Mouse (Mus musculus) large intestine, adult 2 months (tissue): ENCODE results near the gene H2-Q7. TPM values are rescaled to one million over a fixed set of nuclear protein-coding genes. Genes with fewer than 3 reads are reported as not detected.
"Not testable (repeated sequence)": the region's sequence is repeated elsewhere in the genome, so short reads cannot be mapped to it uniquely, and the experiment has no call there.

ENCODE experiments used
- DNase-seq: peaks from one replicate; pipeline ENCODE4 v3.0.0-alpha.2; 2012; ENCODE audit warnings: low read depth, low spot score
- WGBS: fragments of 180-500 bp; shearing (Covaris S2); methylation state at CpG from one replicate; pipeline ENCODE4 v1.1.7; 2018; 5-methylcytosine and 5-hydroxymethylcytosine counted together
- polyA plus RNA-seq: library from polyadenylated mRNA; depleted of rRNA; stranded (reverse); fragments of >200 nt; gene quantifications from 2 replicates; pipeline ENCODE4 v1.2.3, GENCODE M21; 2012; rRNA removed

The H2-Q7 gene
- polyA plus RNA-seq = 127 and 155 TPM in 2 replicates

DNA sequence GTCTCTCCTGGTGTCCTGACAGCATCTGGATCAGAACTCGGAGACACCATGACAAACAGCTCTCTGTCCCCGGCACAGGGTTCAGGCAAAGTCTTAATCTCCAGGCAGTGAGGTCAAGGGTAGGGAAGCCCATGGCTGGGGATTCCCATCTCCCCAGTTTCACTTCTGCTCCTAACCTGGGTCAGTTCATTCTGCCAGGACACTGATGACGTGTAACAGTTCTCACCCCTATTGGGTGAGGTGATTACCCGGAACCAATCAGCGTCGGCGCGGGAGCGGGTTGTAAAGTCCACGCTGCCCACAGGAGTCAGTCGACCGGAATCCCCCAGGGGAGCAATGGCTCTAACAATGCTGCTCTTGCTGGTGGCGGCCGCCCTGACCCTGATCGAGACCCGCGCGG lies at the start of gene H2-Q7:
TSS of gene H2-Q7 (plus strand) at position 271 of the 400 bp plus-strand sequence.
- WGBS = 3% methylated on average over 18 of the region's 18 CpGs
- peak; percentile 56 for DNase-seq

DNA sequence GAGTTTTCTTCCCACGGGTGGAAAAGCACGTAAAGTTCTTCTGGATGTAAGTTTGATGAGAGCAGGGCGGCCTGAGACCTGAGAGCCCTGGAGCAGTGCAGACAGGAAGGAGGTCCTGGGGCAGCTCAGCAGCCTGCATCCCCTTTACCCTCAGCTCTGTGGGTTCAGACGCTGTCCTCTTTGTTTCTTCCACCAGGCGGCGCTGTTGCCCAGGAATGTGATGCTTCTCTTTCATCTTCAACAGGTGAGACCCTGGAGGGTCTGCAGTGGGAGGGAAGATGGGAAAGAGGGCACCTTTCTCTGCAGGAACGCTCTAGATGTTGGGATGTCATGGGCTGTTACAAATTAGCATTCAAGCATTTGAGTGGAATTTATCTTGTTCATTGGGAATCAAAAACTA lies 49.2 kb upstream of the H2-Q7 start:
- WGBS = 13% methylated on average over 7 of the region's 7 CpGs
- not testable (repeated sequence) for DNase-seq

DNA sequence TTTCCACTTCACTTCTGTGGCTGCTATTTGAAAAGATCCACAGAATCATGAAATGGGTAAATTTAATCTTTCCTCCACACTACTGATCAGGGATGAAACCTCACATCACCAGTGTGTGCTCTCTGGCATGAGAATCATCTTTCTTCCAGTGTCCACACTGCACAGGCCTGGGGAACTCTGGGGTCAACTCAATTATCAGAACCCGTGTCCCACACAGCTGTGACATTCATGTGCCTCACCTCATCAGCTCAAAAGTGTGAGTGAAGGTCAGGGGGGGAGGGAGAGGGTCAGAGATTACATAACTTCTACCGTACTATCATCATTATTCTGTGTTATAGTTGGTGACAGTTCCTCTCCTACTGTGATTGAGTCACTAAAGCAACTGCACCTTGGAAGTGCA lies 46.3 kb upstream of the H2-Q7 start:
- DNase-seq = not testable (repeated sequence)
- 76% methylated on average over 2 of the region's 2 CpGs for WGBS

DNA sequence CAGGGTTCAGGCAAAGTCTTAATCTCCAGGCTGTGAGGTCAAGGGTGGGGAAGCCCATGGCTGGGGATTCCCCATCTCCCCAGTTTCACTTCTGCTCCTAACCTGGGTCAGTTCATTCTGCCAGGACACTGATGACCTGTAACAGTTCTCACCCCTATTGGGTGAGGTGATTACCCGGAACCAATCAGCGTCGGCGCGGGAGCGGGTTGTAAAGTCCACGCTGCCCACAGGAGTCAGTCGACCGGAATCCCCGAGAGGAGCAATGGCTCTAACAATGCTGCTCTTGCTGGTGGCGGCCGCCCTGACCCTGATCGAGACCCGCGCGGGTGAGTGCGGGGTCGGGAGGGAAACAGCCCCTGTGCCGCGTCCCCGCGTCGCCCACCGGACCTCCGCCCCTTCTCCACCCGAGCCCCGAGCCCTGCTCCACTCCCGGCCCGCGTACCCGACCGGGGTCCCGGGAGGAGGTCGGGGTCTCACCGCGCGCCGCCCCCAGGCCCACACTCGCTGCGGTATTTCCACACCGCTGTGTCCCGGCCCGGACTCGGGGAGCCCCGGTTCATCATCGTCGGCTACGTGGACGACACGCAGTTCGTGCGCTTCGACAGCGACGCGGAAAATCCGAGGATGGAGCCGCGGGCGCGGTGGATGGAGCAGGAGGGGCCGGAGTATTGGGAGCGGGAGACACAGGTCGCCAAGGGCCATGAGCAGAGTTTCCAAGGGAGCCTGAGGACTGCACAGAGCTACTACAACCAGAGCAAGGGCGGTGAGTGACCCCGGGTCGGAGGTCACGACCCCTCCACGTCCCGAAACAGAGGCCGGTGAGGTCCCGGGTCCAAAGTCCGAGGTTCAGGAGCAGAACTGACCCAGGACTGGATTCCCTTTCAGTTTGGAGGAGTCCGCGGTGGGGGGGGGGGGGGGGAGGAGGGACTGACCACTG lies 44.8 kb upstream of the H2-Q7 start:
- WGBS = 2% methylated on average over 61 of the region's 75 CpGs
- not testable (repeated sequence) for DNase-seq

DNA sequence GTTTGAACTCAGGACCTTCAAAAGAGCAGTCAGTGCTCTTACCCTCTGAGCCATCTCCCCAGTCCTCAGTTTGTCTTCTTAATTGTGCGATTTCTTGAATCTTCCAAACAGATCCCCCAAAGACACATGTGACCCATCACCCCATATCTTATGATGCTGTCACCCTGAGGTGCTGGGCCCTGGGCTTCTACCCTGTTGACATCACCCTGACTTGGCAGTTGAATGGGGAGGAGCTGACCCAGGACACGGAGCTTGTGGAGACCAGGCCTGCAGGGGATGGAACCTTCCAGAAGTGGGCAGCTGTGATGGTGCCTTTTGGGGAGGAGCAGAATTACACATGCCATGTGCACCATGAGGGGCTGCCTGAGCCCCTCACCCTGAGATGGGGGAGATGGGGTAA lies 42.0 kb upstream of the H2-Q7 start:
- DNase-seq = not testable (repeated sequence)

DNA sequence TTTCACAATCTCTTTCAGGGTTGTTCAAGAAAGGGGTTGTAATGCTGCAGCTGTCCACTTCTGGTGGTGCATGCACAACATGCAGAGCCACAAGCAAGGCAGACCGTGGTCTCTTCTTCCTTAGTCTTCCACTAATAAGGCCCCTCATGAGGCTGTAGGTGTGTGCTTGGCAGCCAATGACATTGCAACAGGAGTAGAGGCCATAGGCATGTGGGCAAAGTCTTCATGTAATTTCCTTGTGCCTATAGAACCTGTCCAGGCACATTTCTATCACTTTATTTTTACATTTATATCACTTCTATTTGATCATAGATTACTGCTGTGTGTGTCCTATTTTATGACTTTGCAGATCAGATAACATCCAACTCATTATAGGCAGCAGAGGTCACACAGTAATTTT lies 25.9 kb upstream of the H2-Q7 start:
- WGBS = no CpG with 5 or more reads among the region's 1 CpGs
- DNase-seq = not testable (repeated sequence)

More for the DNA sequence above, 42.0 kb upstream of the H2-Q7 start:
- 88% methylated on average over 2 of the region's 2 CpGs for WGBS

DNA sequence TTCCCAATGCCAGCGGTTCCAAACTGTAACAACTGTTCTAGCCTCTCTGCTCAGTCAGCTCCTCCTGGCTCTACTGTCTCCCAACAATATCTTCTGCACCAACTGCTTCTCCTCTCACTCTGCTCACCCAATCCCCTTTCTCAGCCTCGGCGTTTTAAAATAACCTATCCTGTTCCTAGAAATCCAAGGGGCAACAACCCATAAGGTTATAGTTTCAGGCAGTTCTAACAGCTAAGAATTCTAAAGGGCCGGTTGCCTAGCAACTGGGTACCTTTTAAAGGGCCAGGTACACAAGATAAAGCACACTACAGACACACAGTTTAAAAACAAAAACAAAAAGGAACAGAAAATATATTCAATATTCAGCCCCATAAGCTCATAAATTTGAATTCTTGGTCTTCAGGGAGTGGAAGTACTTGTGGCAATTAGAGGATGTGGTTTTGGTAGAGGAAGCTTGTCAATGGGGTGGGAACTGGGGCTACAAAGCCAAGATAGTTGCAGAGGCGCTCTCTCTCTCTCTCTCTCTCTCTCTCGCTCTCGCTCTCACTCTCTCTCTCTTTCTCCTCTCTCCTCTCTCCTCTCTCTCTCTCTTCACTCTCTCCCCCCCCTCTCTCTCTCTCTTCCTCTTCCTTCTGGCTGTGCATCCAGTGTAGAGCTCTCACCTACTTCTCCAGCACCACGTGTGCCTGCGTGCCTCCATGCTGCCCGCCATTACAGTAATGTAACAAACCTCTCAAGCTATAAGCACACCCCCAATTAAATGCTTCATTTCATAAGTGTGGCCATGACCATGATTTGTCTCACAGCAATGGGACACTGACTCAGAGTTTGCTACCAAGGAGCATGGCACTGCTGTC lies 23.5 kb upstream of the H2-Q7 start:
- not testable (repeated sequence) for DNase-seq
- WGBS = 86% methylated on average over 3 of the region's 10 CpGs

DNA sequence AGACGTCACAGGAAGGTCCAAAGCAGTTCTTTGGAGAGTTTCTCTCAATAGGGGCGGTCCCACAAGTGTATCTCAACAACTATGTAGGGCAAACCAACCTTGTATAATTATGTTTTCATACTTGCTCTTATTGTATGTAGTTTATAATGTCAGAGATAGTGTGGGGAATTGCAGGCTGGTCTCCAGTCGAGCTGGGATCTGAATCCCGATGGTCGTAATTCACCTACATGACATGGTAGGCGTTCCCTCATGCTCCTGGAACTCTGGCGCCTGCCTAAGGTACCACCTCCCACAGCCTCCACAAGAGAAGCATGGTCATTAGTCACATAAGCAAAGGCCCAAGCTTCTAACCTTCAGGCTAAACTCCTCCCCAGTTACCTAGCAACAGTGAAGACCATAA lies 20.2 kb upstream of the H2-Q7 start:
- DNase-seq = no peak

DNA sequence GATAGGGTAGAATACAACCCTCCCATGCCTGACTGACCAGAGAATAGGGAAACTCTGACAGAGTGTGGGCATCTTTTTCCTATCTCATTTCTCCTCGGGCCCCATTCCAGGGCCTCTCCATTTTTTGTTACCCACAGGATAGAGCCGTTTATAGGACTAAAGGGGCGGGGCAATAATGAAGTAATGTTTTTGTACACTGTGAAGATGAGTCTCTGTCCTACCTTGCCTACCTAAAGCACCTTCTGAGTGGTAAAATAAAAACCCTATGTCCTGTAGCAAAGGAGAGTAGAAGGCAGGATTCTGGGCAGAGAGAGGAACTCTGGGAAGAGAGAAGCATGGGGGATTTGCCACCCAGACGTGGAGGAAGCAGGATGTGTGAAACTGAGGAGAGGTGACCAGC lies 19.4 kb upstream of the H2-Q7 start:
- 49% methylated on average over 4 of the region's 4 CpGs for WGBS
- not testable (repeated sequence) for DNase-seq

More for the DNA sequence above, 20.2 kb upstream of the H2-Q7 start:
- 62% methylated on average over 7 of the region's 7 CpGs for WGBS

DNA sequence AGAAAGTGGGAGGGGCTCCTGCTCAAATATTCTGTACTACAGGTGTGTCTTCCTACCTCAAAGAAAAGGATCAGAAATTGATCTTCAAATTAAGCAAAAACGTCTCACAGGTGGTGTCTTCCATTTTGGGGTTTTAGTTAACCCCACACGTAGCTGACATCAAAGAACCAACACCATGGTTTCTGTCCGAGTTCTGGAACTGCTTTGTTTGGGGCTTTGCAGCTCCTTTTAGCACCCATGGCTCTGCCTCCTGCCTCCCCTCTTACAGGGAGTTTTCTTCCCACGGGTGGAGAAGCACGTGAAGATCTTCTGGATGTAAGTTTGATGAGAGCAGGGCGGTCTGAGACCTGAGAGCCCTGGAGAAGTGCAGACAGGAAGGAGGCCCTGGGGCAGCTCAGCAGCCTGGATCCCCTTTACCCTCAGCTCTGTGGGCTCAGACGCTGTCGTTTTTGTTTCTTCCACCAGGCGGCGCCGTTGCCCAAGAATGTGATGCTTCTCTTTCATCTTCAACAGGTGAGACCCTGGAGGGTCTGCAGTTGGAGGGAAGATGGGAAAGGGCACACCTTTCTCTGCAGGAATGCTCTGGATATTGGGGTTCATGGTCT lies 18.6 kb upstream of the H2-Q7 start:
- WGBS = 14% methylated on average over 11 of the region's 11 CpGs
- DNase-seq = not testable (repeated sequence)

DNA sequence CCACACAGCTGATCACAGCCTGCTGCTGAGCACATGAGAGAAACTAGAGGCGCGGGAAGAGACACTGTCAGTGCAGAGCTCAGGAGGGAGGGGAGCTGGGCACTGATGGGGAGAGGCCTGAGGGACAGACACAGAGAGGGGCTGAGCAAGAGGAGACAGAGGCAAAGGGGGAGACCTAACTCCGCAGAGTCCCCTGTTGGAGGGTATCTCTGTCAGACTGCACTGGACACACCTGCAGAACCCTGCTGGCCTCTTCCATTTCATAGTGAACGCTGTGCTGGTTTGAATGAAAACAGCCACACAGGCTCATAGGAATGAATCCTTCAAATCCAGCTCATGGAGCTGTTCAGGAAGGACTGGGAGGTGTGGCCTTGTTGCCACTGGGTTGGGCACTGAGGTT lies 17.6 kb upstream of the H2-Q7 start:
- WGBS = 95% methylated on average over 4 of the region's 4 CpGs
- not testable (repeated sequence) for DNase-seq

DNA sequence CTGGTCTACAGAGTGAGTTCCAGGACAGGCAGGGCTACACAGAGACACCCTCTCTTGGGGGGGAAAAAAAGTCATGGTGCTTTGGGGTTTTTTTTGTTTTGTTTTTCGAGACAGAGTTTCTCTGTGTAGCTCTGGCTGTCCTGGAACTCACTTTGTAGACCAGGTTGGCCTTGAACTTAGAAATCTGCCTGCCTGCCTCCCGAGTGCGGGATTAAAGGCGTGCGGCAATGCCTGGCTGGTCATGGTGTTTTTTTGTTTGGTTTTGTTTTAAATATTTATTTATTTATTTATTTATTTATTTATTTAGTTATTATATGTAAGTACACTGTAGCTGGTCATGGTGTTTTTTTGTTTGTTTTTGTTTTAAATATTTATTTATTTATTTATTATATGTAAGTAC lies 16.6 kb upstream of the H2-Q7 start:
- 91% methylated on average over 5 of the region's 5 CpGs for WGBS
- DNase-seq = not testable (repeated sequence)

DNA sequence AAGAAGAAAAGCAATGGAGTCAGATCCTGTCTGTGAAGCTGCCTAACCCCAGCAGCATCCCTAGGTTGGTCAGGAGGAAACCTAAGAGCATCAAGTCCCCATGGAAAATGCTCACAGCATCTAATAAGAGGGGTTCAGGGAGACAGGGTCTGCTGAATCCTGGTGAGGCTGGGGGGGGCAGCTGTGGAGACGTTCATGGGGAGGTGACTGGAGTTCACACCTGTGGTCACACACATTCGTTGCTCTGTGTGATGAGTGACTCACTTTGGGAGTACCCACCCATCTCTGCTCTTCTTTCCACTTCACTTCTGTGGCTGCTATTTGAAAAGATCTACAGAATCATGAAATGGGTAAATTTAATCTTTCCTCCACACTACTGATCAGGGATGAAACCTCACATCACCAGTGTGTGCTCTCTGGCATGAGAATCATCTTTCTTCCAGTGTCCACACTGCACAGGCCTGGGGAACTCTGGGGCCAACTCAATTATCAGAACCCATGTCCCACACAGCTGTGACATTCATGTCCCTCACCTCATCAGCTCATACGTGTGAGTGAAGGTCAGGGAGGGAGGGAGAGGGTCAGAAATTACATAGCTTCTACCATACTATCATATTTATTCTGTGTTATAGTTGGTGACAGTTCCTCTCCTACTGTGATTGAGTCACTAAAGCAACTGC lies 15.7 kb upstream of the H2-Q7 start:
- not testable (repeated sequence) for DNase-seq
- 49% methylated on average over 3 of the region's 3 CpGs for WGBS

DNA sequence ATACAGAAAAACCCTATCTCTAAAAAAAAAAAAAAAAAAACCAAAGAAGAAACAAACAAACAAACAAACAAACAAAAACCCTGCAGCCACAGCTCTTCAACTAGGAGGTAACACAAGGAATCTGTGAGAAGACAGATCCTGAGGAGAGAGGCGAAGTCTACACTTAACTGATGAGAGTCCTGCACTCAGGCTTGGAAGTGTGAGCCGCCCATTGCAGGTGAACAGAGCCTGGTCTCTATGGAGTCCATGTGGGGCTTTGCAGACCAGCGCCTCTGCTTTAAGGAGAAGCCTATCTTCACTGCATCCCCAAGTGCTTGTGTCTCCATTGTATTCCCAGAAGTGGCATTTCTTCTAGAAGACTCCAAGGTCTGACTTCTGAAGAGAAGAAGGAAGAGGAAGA lies 14.8 kb upstream of the H2-Q7 start:
- not testable (repeated sequence) for DNase-seq
- WGBS = 94% methylated on average over 3 of the region's 3 CpGs

DNA sequence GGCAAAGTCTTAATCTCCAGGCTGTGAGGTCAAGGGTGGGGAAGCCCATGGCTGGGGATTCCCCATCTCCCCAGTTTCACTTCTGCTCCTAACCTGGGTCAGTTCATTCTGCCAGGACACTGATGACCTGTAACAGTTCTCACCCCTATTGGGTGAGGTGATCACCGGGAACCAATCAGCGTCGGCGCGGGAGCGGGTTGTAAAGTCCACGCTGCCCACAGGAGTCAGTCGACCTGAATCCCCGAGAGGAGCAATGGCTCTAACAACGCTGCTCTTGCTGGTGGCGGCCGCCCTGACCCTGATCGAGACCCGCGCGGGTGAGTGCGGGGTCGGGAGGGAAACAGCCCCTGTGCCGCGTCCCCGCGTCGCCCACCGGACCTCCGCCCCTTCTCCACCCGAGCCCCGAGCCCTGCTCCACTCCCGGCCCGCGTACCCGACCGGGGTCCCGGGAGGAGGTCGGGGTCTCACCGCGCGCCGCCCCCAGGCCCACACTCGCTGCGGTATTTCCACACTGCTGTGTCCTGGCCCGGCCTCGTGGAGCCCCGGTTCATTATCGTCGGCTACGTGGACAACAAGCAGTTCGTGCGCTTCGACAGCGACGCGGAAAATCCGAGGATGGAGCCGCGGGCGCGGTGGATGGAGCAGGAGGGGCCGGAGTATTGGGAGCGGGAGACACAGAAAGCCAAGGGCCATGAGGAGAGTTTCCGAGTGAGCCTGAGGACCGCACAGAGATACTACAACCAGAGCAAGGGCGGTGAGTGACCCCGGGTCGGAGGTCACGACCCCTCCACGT lies 14.1 kb upstream of the H2-Q7 start, which contains the start of gene H2-Q6:
TSS of gene H2-Q6 (plus strand) at position 227 of the 793 bp plus-strand sequence.
- WGBS = 1% methylated on average over 57 of the region's 66 CpGs
- peak; percentile 27 for DNase-seq

DNA sequence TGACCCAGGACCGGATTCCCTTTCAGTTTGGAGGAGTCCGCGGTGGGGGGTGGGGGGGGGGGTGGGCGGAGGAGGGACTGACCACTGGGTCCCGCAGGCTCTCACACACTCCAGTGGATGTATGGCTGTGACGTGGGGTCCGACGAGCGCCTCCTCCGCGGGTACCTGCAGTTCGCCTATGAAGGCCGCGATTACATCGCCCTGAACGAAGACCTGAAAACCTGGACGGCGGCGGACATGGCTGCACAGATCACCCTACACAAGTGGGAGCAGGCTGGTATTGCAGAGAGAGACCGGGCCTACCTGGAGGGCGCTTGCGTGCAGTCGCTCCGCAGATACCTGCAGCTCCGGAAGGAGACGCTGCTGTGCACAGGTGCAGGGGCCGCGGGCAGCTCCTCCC lies 13.5 kb upstream of the H2-Q7 start:
- DNase-seq = not testable (repeated sequence)
- 38% methylated on average over 28 of the region's 28 CpGs for WGBS

DNA sequence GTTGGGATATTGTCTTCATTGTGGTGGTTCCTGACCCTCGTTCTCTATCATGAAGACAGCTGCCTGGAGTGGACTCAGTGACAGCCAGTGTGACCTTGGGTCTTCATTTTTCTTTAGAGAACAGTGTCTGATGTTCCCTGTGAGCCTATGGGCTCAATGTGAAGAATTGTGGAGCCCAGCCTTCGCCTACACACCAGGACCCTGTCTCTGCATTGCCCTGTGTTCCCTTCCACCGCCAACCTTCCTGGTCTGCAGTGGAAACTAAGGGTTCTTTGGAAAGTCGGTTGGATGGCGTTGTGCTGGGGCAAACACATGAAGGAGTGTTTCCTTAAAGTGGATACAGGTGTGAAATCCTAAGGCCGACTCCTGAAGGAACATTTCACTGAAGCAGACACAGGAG lies 10.1 kb upstream of the H2-Q7 start:
- WGBS = 89% methylated on average over 6 of the region's 6 CpGs
- not testable (repeated sequence) for DNase-seq

DNA sequence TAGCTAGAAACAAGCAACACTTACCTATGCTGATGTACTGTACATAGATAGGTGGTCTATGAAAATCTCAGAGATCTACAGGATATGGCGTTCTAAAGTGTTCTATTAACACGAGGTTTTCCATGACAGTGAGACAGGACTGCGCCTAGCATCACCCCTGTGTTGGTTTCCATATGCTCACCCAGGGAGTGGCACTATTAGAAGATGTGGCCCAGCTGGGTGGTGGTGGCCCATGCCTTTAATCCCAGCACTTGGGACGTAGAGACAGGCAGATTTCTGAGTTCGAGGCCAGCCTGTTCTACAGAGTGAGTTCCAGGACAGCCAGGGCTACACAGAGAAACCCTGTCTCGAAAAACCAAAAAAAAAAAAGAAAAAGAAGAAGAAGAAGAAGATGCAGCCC lies 8.3 kb upstream of the H2-Q7 start:
- WGBS = 90% methylated on average over 6 of the region's 6 CpGs
- DNase-seq = not testable (repeated sequence)
